Mouse (Mus musculus): ENCODE measurements around the gene Tmem37.

Gene Tmem37

DNA sequence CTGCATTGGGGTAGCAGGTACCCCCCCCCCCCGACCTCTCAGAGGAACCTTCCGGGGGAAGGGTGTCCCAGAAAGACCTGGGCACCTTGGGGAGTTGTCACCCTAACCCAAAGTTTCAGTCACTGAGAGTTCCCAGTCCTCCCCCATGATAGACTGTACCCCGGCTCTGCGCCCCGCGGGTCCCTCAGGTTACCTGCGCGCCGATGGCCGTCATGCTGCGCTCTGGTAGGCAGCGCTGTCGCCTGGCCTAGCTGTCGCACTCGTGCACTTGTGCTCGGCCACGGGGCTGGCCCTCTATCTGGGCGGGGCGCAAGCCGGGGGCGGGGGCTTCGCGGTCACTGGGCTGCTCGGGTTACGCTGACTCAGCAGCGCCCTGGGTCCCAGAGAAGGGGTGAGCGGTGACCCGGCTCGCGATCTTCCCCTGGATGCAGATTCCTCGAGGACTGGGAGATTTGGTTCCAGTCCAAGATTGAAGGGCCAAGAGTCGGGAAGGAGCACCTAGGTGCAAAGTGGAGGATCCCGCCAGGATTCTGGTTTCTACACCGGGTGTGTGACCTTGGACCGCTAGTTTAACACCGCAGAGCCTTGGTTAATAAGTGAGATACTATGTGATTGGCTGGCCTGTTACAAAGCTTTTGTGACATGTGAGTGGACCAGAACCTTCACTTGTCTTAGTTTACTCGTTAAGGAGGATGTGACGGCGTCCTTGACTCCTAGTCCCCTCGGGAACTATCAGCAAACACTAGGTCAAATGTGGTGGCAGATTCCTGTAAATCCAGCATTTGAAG, at the start of gene Tmem37:
Gene Tmem37 (minus strand): TSS at position 556 of the 788 bp plus-strand sequence.
- peak; percentile 17 for DNase-seq

DNA sequence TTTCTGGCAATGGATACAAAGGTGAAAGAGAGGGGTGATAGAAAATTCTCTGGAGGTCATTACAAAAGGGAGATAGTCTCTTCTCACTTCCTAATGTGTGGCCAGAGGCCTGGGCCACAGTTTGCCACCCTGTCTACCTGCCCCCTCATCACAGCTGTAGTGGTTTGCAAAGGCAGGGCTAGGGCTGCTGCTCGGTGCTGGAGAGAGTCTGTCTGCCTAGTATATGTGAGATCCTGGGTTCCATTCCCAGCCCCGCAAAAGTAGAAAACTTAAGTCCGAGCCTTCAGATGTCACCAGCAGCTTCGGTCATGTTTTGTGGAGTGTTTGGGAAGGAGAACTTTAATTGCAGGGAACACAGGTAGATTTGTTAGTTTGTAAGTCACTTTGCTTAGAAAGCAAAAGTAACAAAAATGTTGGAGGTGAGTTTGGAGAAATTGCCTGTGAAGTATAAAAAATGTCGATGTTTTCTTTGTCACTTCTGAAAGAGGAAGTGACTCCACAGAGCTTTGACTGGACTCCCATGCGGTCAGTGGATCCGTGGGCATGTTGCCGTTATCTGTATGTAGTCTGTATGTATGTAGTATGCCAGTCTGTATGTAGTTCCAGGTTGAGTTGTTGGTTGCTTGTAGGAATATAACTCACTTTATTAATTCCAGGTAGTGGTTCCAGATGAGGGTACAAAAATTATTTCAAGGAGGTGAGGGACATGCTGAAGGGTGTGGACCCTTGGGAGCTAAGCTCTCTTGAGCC, 48.9 kb upstream of the Tmem37 start:
- DNase-seq: no peak

DNA sequence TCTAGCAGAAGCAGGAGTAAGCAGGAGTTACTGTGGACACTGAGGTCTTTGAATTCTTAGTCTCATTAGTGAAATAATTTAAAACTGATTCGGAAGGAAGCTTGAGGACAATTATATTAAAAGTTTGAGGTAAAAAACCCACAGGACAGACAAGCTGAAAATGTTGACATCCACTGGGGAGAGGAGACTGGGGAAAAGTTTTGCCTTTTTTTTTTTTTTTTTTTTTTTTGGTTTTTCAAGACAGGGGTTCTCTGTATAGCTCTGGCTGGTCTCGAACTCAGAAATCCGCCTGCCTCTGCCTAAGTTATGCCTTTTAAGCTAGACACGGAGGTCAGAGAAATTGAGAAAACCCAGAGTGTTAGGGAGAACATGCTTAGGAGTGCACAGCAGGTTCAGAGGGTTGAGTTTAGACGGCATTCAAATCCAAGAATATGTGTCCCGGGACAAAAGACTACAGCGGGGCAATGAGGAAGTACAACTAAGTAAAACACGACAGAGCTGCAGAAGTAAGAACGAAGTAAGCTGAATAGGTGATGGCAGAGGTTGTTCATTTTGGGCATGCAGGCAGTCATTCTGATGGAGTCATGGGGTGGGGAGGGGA, 48.2 kb upstream of the Tmem37 start:
- no peak for DNase-seq

DNA sequence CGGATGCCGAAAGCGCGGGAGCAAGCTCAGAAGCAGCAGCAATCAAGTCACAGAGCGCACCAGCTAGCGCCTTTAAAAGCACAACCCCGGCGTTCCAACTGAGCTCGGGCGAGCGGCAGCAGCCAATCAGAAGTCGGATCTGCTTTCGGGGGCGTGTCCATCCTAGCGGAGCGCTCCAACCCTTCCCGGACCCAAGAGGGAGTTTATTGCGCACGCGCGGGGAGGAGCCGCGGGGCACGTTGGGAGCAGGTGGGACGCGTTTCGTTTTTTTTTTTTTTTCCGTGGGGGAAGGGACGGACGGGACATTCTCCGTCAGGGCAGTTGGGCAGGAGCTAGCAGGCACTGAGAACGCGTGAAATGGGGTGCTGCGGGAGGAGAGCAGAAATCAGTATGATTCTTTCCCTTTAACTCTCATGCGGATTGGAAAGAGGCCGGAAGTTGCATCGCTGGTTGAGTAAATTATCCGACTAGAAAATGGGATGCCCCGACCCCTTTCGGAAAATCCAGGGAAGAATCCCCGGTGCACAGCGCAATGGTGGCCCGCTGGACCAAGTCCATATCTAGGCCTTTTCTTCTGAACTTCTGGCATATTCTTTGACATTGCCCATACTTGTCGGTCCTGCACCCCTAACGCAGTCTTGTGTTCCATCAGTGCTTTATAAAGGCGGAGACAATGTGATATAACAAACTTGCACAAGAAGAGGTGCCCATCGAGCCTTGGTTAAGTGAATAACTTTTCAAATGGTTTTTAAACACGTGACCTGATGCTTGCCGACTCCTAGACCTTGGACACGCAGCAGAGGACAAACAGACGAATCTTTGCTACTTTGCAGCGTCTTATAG, 47.3 kb upstream of the Tmem37 start, which contains the start of the genes Dbi and 3110009E18Rik:
Gene Dbi (minus strand): TSS at position 110 of the 843 bp plus-strand sequence.
Gene 3110009E18Rik (plus strand): TSS at position 219 of the 843 bp plus-strand sequence.
- DNase-seq: peak; percentile 99

DNA sequence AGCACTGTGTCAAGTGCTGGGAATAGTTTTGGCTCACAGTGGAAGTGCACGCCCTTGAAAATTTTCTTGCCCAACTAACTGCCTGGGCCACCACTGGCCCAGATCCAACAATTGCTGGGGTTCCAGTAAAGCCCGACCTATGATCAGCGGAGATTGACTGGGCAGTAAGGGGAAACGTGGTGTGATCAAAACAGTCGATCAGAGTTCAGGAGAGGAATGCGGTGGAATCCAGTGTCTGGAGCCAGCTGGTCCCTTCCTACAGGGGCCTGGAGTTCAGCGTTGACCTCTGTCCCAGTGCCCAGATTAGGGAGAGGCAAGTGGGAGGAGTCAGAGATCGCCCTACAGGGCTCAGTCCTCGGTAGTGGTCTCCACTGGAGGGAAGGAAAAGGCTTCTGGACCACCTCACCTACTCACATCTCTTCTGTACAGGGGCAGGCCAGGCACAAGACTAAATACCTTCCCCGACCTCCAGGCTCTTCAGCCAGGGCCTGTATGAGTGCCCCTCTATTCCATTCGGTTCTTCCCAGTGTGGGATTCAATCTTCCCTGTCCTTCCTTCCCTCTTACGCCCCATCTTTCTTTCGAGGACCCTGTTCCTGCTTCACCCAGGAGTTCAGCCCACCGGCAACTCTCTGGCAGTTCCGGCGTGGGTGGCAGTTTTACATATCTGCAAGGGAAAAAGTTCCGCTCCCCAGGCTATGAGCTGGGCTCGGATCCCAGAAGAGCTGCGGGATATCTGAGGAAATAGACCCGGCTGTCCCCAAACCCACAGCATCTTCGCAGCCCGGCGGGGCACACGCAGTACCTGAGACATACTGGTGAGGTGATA, 46.5 kb upstream of the Tmem37 start:
- peak; percentile 51 for DNase-seq

DNA sequence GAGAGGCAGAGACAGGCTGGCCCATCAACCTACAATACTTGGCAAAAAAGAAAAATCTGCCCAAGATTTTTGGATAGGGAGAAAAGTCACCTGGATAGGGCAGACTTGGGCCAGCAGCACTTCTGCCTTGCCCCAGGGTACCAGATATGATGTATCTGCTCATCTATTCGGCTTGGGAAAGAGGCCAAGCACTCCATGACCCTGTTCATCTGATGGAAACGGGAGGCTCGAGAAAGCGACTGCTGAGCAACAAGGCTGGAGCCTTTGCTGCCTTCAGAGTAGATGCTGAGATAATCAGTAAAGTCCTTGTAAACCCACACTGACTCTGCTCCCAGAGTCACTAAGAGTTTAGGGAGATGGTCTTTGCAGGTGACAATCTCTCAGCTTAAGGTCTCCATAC, 45.5 kb upstream of the Tmem37 start:
- no peak for DNase-seq

DNA sequence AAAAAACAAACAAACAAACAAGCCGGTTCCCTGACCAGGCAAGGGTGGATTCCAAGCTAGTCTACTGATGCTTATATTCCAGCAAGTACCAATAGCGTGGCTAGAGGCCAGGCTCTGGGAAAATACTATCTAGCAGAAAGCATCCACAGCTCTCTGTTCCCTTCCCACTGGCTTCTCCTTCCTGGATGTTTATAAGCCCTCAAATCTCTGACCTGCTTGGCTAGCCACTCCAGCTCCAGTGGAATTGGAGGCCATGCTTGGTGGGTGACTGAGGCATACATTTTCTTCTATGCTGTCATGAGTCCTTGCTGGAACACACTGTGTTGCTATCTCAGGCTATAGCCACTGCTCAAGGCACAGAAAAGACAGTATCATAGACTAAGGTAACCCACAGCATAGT, 45.0 kb upstream of the Tmem37 start:
- DNase-seq: no peak

DNA sequence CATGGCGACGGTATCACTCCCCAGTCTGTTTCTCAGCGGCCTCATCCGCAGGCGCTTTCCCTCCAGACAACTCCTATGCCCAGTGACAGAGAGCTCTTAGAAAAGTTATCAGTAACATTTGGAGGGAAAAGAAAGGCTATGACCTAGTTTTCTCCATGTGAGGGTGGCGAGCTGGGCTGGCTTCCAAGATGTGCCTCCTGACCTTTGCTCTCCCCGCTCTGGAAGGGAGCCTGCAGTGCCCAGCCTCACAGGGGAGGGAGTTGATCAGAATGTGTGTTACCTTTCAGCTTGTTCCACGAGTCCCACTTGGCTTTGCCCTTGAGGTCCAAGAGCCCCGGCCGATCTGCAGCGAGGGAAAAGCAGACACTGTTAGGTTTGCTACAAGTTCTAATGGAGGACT, 42.2 kb upstream of the Tmem37 start:
- DNase-seq: peak; percentile 25

DNA sequence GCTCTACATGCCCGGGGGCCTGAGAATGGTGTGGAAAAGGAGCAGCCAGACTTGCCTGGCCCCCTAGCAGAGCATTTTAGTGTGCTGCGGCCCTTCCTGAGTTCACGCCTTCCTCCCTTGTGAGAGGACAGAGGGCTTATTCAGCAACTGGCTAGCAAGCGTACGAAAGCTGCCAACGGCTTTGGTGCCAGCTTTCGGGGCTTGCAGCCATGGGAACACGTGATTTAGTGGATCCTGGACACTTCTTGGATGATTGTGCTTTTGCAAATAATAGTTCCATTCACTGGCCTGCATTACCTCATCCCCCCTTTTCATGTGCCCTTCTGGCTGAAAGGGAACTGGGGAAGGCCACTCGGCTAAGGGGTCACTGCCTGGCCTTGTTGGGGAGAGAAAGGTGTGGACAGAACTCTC, 41.8 kb upstream of the Tmem37 start:
- peak; percentile 76 for DNase-seq

DNA sequence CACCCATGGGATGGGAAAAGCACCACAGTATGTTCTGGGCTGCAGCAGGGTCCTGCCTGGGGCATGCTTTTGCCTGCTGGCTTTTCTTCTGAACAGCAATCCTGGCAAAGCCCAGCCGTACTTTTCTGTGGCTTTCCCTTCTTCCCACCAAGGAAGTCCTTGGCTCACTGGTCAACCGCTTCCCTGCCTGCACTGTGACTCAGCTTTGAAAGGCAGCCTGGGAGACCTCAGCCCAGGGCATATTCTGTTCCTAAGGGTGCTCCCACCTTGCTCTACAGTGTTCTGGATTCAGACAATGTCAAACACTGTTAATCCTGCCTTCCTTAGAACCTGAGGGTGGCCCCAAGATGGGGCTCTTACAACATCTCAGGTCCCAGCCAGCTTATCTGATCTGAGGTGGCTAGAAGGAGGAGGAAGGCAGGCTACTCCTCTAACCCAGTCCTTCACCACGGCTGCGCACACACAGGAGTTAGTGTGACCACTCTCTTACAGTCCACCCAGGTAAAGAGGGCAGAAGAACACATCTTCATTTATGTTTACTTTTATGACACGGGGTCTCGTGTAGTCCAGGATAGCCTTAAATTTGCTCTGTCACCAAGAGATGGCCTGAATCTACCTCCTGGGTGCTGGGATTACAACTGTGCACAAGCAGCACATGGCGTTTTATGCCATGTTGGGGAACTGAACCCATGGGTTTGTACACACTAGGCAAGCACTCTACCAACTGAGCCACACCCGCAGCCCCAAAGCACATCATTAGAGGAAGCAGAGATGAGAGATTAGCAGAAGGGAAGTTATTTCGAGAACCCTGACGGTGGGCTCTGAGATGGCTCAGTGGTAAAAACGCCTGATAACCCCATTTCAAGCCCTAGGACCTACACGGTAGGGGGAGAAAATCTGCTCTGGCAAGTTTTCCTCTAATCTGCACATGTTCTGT, 38.6 kb upstream of the Tmem37 start:
- no peak for DNase-seq

DNA sequence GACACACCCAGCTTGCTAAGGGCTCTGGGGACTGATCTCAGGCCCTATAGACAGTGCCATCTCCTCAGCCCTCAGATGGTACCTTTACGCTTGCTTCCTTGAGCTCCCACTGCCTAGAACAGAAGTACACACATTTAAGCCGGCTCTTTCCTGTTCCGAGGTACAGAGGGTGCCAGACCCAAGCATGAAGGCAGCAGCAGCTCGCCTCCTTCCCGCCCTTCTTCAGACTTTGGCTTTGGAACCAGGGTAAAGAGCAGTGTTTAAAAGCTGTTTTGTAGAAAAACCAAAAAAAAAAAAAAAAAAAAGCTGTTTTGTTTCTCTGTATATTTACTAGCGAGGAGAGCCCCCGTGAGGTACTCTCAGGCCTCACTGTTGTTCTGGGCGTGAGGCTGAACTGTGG, 37.9 kb upstream of the Tmem37 start:
- DNase-seq: no peak

DNA sequence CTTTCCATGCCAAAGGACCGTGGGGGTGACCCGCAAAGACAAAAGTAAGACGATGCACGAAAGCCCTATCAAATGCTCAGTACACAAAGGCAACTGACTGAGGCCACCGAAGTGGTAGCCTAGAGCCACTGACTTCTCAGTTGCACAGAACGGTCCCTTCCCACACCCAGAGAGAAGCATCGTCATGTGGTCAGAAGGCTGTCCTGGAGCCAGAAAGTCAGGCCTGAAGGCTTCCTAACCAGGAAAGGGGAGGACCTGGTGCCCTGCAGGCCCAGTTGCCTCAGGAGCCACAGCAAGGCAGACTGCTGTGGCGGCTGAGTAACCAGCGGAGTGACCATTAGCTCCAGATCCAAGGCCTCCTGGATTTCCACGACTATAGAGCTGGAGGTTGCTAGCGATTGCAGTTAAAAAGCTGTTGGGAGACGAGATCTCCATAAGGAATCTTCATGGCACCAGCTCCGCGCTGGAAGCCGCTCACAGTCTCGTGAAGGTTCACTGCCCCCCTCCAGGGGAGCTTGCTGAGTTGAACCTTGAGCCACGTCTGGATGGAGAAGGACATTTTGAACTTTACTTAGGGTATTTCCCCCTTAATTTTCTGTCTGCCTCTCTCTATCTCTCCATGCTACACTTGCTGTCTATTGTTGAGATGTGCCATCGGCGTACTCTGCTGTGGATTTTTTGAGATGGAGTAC, 36.0 kb upstream of the Tmem37 start:
- no peak for DNase-seq

DNA sequence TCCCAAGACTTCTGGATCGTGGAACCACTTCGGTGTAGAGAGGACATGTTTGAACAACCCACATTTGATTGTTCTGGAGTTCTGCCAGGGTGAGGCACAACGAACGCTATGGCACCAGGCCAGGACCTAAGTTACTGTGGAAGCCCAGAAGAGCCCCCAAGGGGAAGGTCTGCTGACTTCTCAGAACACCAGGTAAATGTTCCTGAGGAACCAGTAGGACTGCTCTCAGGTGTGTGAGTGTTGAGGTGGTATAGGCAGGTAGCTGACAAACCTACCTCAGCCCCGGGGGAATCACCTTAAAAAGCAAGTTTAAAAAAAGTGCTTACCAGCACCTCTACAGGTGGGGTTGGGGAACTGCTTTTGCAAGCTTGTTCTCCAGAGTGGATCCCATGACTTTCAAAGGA, 31.7 kb upstream of the Tmem37 start:
- no peak for DNase-seq

DNA sequence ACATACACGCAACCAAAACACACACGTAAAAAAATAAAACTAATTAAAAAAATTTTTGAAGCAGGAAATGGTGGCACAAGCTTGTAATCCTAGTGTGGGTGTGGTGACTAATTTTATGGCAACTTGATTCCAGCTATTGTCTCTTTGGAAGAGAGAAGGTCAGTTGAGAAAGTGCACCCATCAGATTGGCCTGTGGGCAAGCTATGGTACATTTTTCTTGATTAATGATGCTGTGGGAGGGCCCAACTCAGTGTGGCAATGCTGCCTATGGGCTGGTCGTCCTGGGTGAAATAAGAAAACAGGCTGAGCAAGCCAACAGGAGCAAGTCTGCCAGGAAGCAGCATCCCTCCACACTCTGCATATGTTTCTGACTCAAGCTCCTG, 27.3 kb upstream of the Tmem37 start:
- no peak for DNase-seq

DNA sequence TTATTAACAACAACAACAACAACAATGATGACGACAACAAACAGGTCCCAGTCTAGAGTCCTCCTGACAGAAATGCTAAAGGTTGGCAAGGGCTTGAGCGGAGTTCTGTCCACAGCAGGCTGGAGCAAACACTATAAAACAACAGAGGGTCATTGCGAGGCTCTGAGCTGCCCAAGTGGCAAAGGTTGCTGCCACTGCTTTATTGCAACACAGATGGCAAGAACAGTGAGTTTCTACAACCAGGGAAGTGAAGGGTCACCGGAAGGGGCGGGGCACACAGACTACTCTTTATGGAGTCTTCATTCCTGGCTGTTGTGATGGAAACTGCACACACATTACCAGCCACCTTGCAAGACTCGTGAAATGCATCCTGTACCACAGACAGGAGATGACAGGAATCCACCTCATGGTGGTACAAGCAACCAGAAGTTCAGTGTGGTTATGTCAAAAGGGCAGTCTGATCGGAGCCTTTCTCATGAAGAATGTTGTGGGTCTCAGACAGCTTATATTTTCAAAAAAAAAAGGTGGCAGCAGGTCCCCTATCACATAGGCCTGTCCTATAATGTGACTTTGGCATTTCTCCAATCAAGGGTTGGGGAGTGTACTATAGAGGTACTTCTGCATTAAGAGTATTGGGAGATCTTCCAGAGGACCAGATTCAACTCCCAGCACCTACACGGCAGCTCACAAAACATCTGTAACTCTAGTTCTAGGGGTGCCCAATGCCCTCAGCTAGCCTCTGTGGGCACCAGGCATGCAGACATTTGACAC, 26.8 kb upstream of the Tmem37 start:
- DNase-seq: no peak

DNA sequence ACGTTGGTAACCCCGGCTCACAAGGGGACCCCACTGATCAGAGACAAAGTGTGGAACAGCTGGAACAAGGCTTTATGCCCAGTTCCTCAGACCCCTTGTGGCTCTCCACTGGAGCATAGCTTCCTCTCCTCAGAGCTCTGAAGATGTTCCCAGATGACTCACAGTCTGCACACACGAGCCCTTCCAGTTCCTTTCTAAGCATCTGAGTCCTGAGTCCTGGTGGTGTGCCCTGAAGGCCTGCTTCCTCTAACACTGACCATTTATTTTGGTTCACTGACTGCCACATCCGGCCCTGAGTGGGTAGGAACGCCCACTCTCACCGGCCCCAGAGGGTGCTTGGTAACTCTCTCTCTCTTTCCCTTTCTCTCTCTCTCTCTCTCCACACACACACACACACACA, 25.6 kb upstream of the Tmem37 start:
- DNase-seq: no peak

DNA sequence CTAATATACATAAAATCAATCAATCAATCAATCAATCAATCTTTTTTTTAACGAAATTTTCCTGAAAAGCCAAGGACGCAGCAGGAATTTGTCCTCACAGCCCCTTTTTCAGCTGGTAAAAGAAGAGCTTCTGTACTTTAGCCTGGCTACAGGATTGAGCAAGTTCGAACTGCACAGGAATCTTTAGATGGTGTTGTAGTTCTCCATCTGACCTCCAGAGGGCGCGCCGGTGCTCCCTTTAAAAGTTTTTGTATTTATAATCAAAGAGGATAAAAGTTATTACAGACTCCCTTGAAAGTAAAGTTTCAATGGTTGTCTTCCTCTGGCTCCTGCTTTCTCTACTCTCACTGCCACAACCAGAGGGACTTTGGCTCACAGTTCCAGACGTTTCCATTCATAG, 24.5 kb upstream of the Tmem37 start:
- peak; percentile 44 for DNase-seq

DNA sequence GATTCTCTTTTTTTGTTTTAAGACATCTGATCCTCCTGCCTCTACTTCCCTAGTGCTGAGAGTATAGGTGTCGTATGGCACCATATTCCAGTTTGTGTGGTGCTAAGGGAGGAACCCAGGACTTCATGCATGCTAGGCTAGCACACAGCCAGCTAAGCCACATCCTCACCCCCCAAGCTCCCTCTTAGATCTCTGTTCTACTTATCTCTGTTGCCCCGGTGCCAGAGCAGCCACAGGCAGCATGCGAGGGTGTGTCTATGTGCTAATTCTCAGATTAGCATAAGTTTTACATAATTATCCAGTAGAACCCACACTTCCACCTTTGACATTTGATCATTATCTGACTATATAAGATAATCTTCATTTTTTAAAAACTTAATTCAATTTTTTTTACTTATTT, 21.0 kb upstream of the Tmem37 start:
- no peak for DNase-seq

DNA sequence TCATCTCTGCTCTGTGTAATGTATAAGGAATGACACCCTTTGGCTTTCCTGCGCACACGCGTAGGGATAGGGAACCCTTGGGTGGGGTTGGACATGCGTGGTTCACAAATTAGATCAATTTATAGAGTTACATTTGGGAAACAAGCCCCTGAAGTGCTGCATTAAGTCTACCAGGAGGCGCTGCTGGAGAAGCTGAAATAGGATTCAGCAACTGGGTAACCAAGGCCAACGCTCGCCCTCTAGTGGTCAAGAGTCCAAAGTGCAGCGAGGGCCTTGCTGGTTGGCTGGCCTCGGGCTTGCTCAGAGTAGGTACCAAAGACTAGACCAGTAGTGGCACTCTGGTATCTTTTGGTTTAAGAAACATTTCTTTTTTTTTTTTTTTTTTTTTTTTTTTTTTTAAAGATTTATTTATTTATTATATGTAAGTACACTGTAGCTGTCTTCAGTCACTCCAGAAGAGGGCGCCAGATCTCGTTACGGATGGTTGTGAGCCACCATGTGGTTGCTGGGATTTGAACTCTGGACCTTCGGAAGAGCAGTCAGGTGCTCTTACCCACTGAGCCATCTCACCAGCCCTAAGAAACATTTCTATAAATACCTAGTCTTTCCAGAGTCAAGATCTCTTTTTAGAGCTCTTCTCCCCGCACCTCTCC, 19.7 kb upstream of the Tmem37 start:
- DNase-seq: peak; percentile 73

Data from cerebellum, adult 11 months (tissue).